Mouse (Mus musculus) cerebellum, adult 2 months (tissue): ENCODE measurements around the gene Ccl6.

Source experiments
- CTCF ChIP-seq: fragments of 200-500 bp; IDR thresholded peaks from 2 replicates; pipeline ENCODE4 v1.5.1; 2011; ENCODE audit warnings: low read depth, mild to moderate bottlenecking, control low read depth, low read length, moderate library complexity, borderline replicate concordance; ENCODE audit not compliant: insufficient read depth
- POLR2A ChIP-seq: fragments of 200-500 bp; IDR thresholded peaks from 2 replicates; pipeline ENCODE4 v1.6.1; 2011; ENCODE audit warnings: low read length, control low read depth, borderline replicate concordance; ENCODE audit not compliant: insufficient read depth

DNA sequence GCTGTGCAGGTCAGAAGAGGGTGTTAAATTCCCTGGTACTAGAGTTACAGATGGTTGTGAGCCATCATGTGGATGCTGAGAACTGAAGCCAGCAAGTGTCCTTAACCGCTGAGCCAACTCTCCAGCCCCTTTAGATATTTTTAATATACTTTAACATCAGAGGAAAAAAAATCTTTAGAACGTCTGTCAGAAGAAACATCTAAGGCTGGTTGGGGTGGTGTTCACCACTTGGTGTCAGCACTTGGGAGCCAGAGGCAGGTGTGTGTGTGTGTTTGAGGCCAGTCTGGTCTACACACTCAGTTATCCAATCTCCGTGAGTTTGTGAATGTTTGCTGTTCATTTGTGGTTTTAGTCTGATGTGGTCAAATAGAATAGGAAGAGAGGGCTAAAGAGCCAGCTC, 13.9 kb downstream of the Ccl6 start:
- no peak for TF ChIP-seq CTCF
- no peak for TF ChIP-seq POLR2A
